Mouse (Mus musculus): ENCODE measurements at regions not wholly inside any gene's neighbourhood (a gene's known extent, or its start where the extent isn't known, plus 50 kb on each side); places are given as distances from the start of the nearest gene placed in this dataset.
A peak's percentile ranks its signal among the peaks of the same experiment; 100 is the strongest.

GRCm38 (mm10) chr11:41728839-41729238 lies 271.8 kb downstream of the Gabrg2 start:
- Histone ChIP-seq H3K4me1 (ENCODE audit: insufficient read depth) (no peaks in the 10 kb centered on the region), H3K4me2 (ENCODE audit: low read depth) (no peak overlapping the region), H3K4me3 (ENCODE audit: low read depth, low read length) (no peak overlapping the region), H3K9me3 (ENCODE audit: low read length) (no peaks in the 10 kb centered on the region), H3K27ac (ENCODE audit: low read depth, low read length) (no peak overlapping the region), H3K36me3 (ENCODE audit: insufficient read depth) (no peaks in the 10 kb centered on the region), H3K27me3 (ENCODE audit: insufficient read depth, low read length) (no peaks in the 10 kb centered on the region), H3K9ac (no peak overlapping the region)
- peak; percentile 8 for DNase-seq
- no peak for TF ChIP-seq CTCF (IDR thresholded peaks at IDR 0.05; ENCODE audit: low read depth)
- peak; percentile 56; the same call in 1 of the 2 replicates for ATAC-seq
- WGBS, result 87% methylated on average over 2 of the region's 2 CpGs

- Histone ChIP-seq H3K27me3 (ENCODE audit: insufficient read depth, low read length) (no peaks in the 10 kb centered on the region), H3K36me3 (ENCODE audit: insufficient read depth) (no peaks in the 10 kb centered on the region), H3K4me2 (ENCODE audit: low read depth) (no peak overlapping the region), H3K9ac (no peak overlapping the region), H3K4me1 (ENCODE audit: insufficient read depth) (no peaks in the 10 kb centered on the region), H3K4me3 (ENCODE audit: low read depth, low read length) (no peak overlapping the region), H3K9me3 (ENCODE audit: low read length) (no peaks in the 10 kb centered on the region), H3K27ac (ENCODE audit: low read depth, low read length) (no peak overlapping the region)
- WGBS, result 94% methylated on average over 1 of the region's 1 CpGs
- TF ChIP-seq CTCF (IDR thresholded peaks at IDR 0.05; ENCODE audit: low read depth), result no peak
- DNase-seq, result no peak
- no peak for ATAC-seq
Observed at GRCm38 (mm10) chr11:41716616-41717015, 284.0 kb downstream of the Gabrg2 start.

- DNase-seq (no peak), ATAC-seq (no peak)
- Histone ChIP-seq H3K36me3 (ENCODE audit: insufficient read depth) (no peaks in the 10 kb centered on the region), H3K4me3 (ENCODE audit: low read depth, low read length) (no peak overlapping the region), H3K27me3 (ENCODE audit: insufficient read depth, low read length) (no peaks in the 10 kb centered on the region), H3K4me1 (ENCODE audit: insufficient read depth) (no peaks in the 10 kb centered on the region), H3K9me3 (ENCODE audit: low read length) (no peaks in the 10 kb centered on the region), H3K27ac (ENCODE audit: low read depth, low read length) (no peak overlapping the region), H3K9ac (no peak overlapping the region), H3K4me2 (ENCODE audit: low read depth) (no peak overlapping the region)
- TF ChIP-seq CTCF (IDR thresholded peaks at IDR 0.05; ENCODE audit: low read depth), result no peak
- 68% methylated on average over 3 of the region's 3 CpGs for WGBS
Observed at GRCm38 (mm10) chr11:41690682-41691081, 310.0 kb downstream of the Gabrg2 start.

GRCm38 (mm10) chr11:41682991-41683390 lies 317.7 kb downstream of the Gabrg2 start:
- H3K27ac ChIP-seq (ENCODE audit: low read depth, low read length), result no peak overlapping the region
- DNase-seq (no peak), ATAC-seq (no peak)
- no peak overlapping the region for H3K4me2 ChIP-seq (ENCODE audit: low read depth)
- no peaks in the 10 kb centered on the region for H3K4me1 ChIP-seq (ENCODE audit: insufficient read depth)
- H3K27me3 ChIP-seq (ENCODE audit: insufficient read depth, low read length), result no peaks in the 10 kb centered on the region
- WGBS, result 20% methylated on average over 1 of the region's 1 CpGs
- no peak overlapping the region for H3K4me3 ChIP-seq (ENCODE audit: low read depth, low read length)
- no peak for TF ChIP-seq CTCF (IDR thresholded peaks at IDR 0.05; ENCODE audit: low read depth)
- H3K36me3 ChIP-seq (ENCODE audit: insufficient read depth), result no peaks in the 10 kb centered on the region
- no peak overlapping the region for H3K9ac ChIP-seq
- H3K9me3 ChIP-seq (ENCODE audit: low read length), result no peaks in the 10 kb centered on the region

GRCm38 (mm10) chr11:41652566-41652965 lies 348.1 kb downstream of the Gabrg2 start:
- DNase-seq, result no peak
- H3K27ac ChIP-seq (ENCODE audit: low read depth, low read length), result no peak overlapping the region
- no peaks in the 10 kb centered on the region for H3K36me3 ChIP-seq (ENCODE audit: insufficient read depth)
- no peak overlapping the region for H3K4me3 ChIP-seq (ENCODE audit: low read depth, low read length)
- no peak for TF ChIP-seq CTCF (IDR thresholded peaks at IDR 0.05; ENCODE audit: low read depth)
- no peaks in the 10 kb centered on the region for H3K9me3 ChIP-seq (ENCODE audit: low read length)
- no peaks in the 10 kb centered on the region for H3K27me3 ChIP-seq (ENCODE audit: insufficient read depth, low read length)
- no peak overlapping the region for H3K4me2 ChIP-seq (ENCODE audit: low read depth)
- H3K9ac ChIP-seq, result no peak overlapping the region
- H3K4me1 ChIP-seq (ENCODE audit: insufficient read depth), result no peaks in the 10 kb centered on the region
- 80% methylated on average over 1 of the region's 1 CpGs for WGBS
- no peak for ATAC-seq

GRCm38 (mm10) chr11:41645502-41645891 lies 355.2 kb downstream of the Gabrg2 start:
- Histone ChIP-seq H3K36me3 (ENCODE audit: insufficient read depth) (no peaks in the 10 kb centered on the region), H3K9ac (no peak overlapping the region), H3K4me3 (ENCODE audit: low read depth, low read length) (no peak overlapping the region), H3K4me2 (ENCODE audit: low read depth) (no peak overlapping the region), H3K4me1 (ENCODE audit: insufficient read depth) (no peaks in the 10 kb centered on the region), H3K27me3 (ENCODE audit: insufficient read depth, low read length) (no peaks in the 10 kb centered on the region), H3K9me3 (ENCODE audit: low read length) (no peaks in the 10 kb centered on the region), H3K27ac (ENCODE audit: low read depth, low read length) (no peak overlapping the region)
- DNase-seq (peak; percentile 20), ATAC-seq (peak; percentile 86; the same call in 1 of the 2 replicates)
- 31% methylated on average over 4 of the region's 4 CpGs for WGBS
- no peak for TF ChIP-seq CTCF (IDR thresholded peaks at IDR 0.05; ENCODE audit: low read depth)

- ATAC-seq (peak; percentile 47), DNase-seq (peak; percentile 5)
- Histone ChIP-seq H3K27me3 (ENCODE audit: insufficient read depth, low read length) (no peaks in the 10 kb centered on the region), H3K4me2 (ENCODE audit: low read depth) (no peak overlapping the region), H3K9me3 (ENCODE audit: low read length) (no peaks in the 10 kb centered on the region), H3K9ac (no peak overlapping the region), H3K36me3 (ENCODE audit: insufficient read depth) (no peaks in the 10 kb centered on the region), H3K27ac (ENCODE audit: low read depth, low read length) (no peak overlapping the region), H3K4me1 (ENCODE audit: insufficient read depth) (no peaks in the 10 kb centered on the region), H3K4me3 (ENCODE audit: low read depth, low read length) (no peak overlapping the region)
- 48% methylated on average over 7 of the region's 7 CpGs for WGBS
- no peak for TF ChIP-seq CTCF (IDR thresholded peaks at IDR 0.05; ENCODE audit: low read depth)
Observed at GRCm38 (mm10) chr11:41644725-41645501, 355.7 kb downstream of the Gabrg2 start.

Measured in forebrain, postnatal 0 days (tissue).